Mouse (Mus musculus) megakaryocyte-erythroid progenitor cell, adult 5 weeks (primary cell): ENCODE measurements around the gene 3110021N24Rik. TPM values are rescaled to one million over a fixed set of nuclear protein-coding genes. Genes with fewer than 3 reads are reported as not detected.

Experiments used
- polyA plus RNA-seq: library from polyadenylated mRNA; stranded (reverse); fragments of >175 nt; gene quantifications from 2 replicates; pipeline ENCODE4 v1.2.3, GENCODE M21; 2012

Gene 3110021N24Rik
- not detected in 2 replicates for polyA plus RNA-seq

DNA sequence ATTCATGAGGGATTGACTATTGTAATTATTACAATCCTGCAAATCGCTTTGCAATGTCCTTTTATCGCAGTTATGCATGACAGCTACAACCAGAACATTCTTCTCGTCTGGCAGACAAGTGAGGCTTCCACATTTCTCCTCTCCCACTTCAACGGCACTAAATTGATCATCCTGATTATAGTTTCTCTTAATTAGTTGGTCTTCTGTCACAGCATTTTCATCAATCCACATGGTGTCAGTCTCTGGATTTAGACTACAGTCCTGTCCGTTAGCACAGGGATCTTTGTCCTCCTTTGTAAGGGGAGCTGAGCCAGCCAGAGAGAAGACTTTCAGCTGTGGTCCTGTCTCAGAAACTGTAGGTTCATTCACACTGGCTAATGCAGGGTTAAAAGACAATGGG is at the start of gene 3110021N24Rik:
Gene 3110021N24Rik (plus strand): TSS at position 301 of the 400 bp plus-strand sequence.

GRCm38 (mm10) chr4:108780057-108780863 is 60.8 kb downstream of the 3110021N24Rik start, which contains the start of gene Zfyve9:
Gene Zfyve9 (minus strand): TSS chr4:108780798.

Other genes with a start within 250 kb of the 3110021N24Rik start
- 2.3 and 4.1 TPM in 2 replicates for gene Prpf38a, start 140.3 kb upstream of the 3110021N24Rik start, polyA plus RNA-seq
- 19.5 and 24.8 TPM in 2 replicates for gene Orc1, start 140.2 kb upstream of the 3110021N24Rik start, polyA plus RNA-seq
- gene Cc2d1b, start 99.7 kb upstream of the 3110021N24Rik start, polyA plus RNA-seq: 91.3 and 120 TPM in 2 replicates
- 0.03 and 0.05 TPM in 2 replicates for gene Zfyve9, start 61.1 kb downstream of the 3110021N24Rik start, polyA plus RNA-seq
- gene Btf3l4, start 114.0 kb downstream of the 3110021N24Rik start, polyA plus RNA-seq: 7.1 and 8.3 TPM in 2 replicates
- gene Txndc12, start 115.0 kb downstream of the 3110021N24Rik start, polyA plus RNA-seq: 12.2 and 17.6 TPM in 2 replicates
- gene Kti12, start 128.1 kb downstream of the 3110021N24Rik start, polyA plus RNA-seq: 72.4 and 73.7 TPM in 2 replicates
- 0.25 and 0.47 TPM in 2 replicates for gene A730015C16Rik, start 129.0 kb downstream of the 3110021N24Rik start, polyA plus RNA-seq
- gene Rab3b, start 159.4 kb downstream of the 3110021N24Rik start, polyA plus RNA-seq: 0.06 TPM in 1 of 2 replicates, not detected in the other